Comparison of ENCODE assay signal across 8 mouse cellular contexts in genomic region chr4:156188811-156189323, GRCm38 (mm10). TPM values are rescaled to one million over a fixed set of nuclear protein-coding genes. Genes with fewer than 3 reads are reported as not detected.
DNase-seq lines count a peak whose midpoint lies in the region; ATAC-seq and TF ChIP-seq lines count a peak whose summit lies in the region.

No protein-coding gene starts in this region.

- no peak for TF ChIP-seq CTCF in hindbrain, postnatal 0 days (IDR thresholded peaks at IDR 0.05; ENCODE audit: low read depth)
- TF ChIP-seq CTCF in olfactory bulb, adult 2 months (IDR thresholded peaks at IDR 0.05; ENCODE audit: insufficient read depth, low read depth, low read length): no peak

- peaks cover 51% of the 10 kb centered on the region for H3K4me1 ChIP-seq in hindbrain, postnatal 0 days (ENCODE audit: insufficient read depth, low read length)
- H3K4me1 ChIP-seq in liver, embryonic 12.5 days: peaks cover 90% of the 10 kb centered on the region
- H3K4me1 ChIP-seq in olfactory bulb, adult 2 months (ENCODE audit: control insufficient read depth, insufficient read depth, low read length): peaks cover 43% of the 10 kb centered on the region

- no peak overlapping the region; the same call in 1 of the 2 replicates for H3K4me2 ChIP-seq in hindbrain, postnatal 0 days (ENCODE audit: low read depth, low read length)
- peak overlapping the region; percentile 5; the same call in 1 of the 2 replicates for H3K4me2 ChIP-seq in liver, embryonic 12.5 days

- no peaks in the 10 kb centered on the region for H3K27me3 ChIP-seq in hindbrain, postnatal 0 days (ENCODE audit: insufficient read depth, low read length)
- H3K27me3 ChIP-seq in liver, embryonic 12.5 days (replicated peaks): peaks cover 17% of the 10 kb centered on the region

- TF ChIP-seq POLR2A in olfactory bulb, adult 2 months (IDR thresholded peaks at IDR 0.05; ENCODE audit: insufficient read depth, low read depth, low read length): no peak

- H3K36me3 ChIP-seq in hindbrain, postnatal 0 days (ENCODE audit: insufficient read depth, low read length): 0 out of 2 replicates have a peak, but pooled peaks cover 5% of the 10 kb centered on the region
- peaks cover 23% of the 10 kb centered on the region; the same call in 1 of the 2 replicates for H3K36me3 ChIP-seq in liver, embryonic 12.5 days

- no peak overlapping the region for H3K9ac ChIP-seq in hindbrain, postnatal 0 days (replicated peaks; ENCODE audit: low read length)
- no peak overlapping the region for H3K9ac ChIP-seq in liver, embryonic 12.5 days

- H3K9me3 ChIP-seq in hindbrain, postnatal 0 days (ENCODE audit: low read length): no peaks in the 10 kb centered on the region
- H3K9me3 ChIP-seq in liver, embryonic 12.5 days (replicated peaks): no peaks in the 10 kb centered on the region

- H3K4me3 ChIP-seq in hindbrain, postnatal 0 days (ENCODE audit: low read length): no peak overlapping the region
- no peak overlapping the region for H3K4me3 ChIP-seq in liver, embryonic 12.5 days
- no peak overlapping the region for H3K4me3 ChIP-seq in olfactory bulb, adult 2 months (ENCODE audit: insufficient read depth, low read depth, low read length)

- peak overlapping the region; percentile 41 for H3K27ac ChIP-seq in hindbrain, postnatal 0 days
- H3K27ac ChIP-seq in liver, embryonic 12.5 days: peak overlapping the region; percentile 53; the same call in 1 of the 2 replicates
- peak overlapping the region; percentile 50 for H3K27ac ChIP-seq in olfactory bulb, adult 2 months (ENCODE audit: insufficient read depth, low read depth, low read length)

- 21% methylated on average over 6 of the region's 6 CpGs for WGBS in hindbrain, postnatal 0 days
- WGBS in liver, embryonic 12.5 days (ENCODE audit: insufficient replicate concordance): 48% methylated on average over 6 of the region's 6 CpGs
- WGBS in olfactory bulb, adult 2 months: 51% methylated on average over 6 of the region's 6 CpGs

- DNase-seq in cerebellum, postnatal 25 days: peak; percentile 34 to 63
- peak; percentile 65 for DNase-seq in embryo, embryonic 9.5 days (ENCODE audit: extremely low spot score)
- peak; percentile 68 for DNase-seq in hindbrain, postnatal 0 days (ENCODE audit: low spot score)
- DNase-seq in adrenal gland, postnatal 10 days: no peak

- ATAC-seq in cerebellum, adult (ENCODE audit: insufficient number of reproducible peaks, low FRiP score, low TSS enrichment): no peak
- ATAC-seq in hindbrain, postnatal 0 days: peak; percentile 47
- ATAC-seq in liver, embryonic 12.5 days: no peak
- no peak for ATAC-seq in CD4-positive, CD25-positive, alpha-beta regulatory T cell, adult 4 months

RNA-seq across cellular contexts. Expression of gene Agrn, which starts 8.4 kb away (rescaled TPM):
- total RNA-seq in hindbrain, postnatal 0 days (2014; rRNA removed): 273 and 295 TPM in 2 replicates
- polyA plus RNA-seq in hindbrain, postnatal 0 days (2015; fragmentation: Nextera tagmentation; extraction: Ambion mirVana): 58.6 and 63.0 TPM in 2 replicates
- polyA plus RNA-seq in liver, embryonic 12.5 days (2016; fragmentation: Nextera tagmentation; extraction: Ambion mirVana): 16.1 and 17.8 TPM in 2 replicates
- polyA plus RNA-seq in olfactory bulb, adult 2 months (2012; ENCODE audit: insufficient read depth, insufficient read length, low replicate concordance, missing spikeins): not detected in 2 replicates
- polyA plus RNA-seq in CD4-positive, CD25-positive, alpha-beta regulatory T cell, adult 4 months (2017; shearing (Covaris generic)): 1 to 10 TPM; 3.6 to 3.9 TPM
- total RNA-seq in adrenal gland, postnatal 10 days (2021): 10 to 100 TPM; 59.6 to 82.4 TPM

RNA-seq across cellular contexts. Expression of gene Isg15, which starts 11.8 kb away (rescaled TPM):
- 1.6 and 3.2 TPM in 2 replicates for total RNA-seq in hindbrain, postnatal 0 days (2014; rRNA removed)
- polyA plus RNA-seq in hindbrain, postnatal 0 days (2015; fragmentation: Nextera tagmentation; extraction: Ambion mirVana): 4.5 and 5.2 TPM in 2 replicates
- polyA plus RNA-seq in liver, embryonic 12.5 days (2016; fragmentation: Nextera tagmentation; extraction: Ambion mirVana): 2.6 and 3.2 TPM in 2 replicates
- polyA plus RNA-seq in olfactory bulb, adult 2 months (2012; ENCODE audit: insufficient read depth, insufficient read length, low replicate concordance, missing spikeins): not detected in 2 replicates
- polyA plus RNA-seq in CD4-positive, CD25-positive, alpha-beta regulatory T cell, adult 4 months (2017; shearing (Covaris generic)): 10 to 100 TPM; 49.3 to 70.2 TPM
- 1 to 10 TPM; 1.6 to 2.2 TPM for total RNA-seq in adrenal gland, postnatal 10 days (2021)

RNA-seq across cellular contexts. Expression of gene AW011738, which starts 14.2 kb away (rescaled TPM):
- 4.6 and 5.0 TPM in 2 replicates for total RNA-seq in hindbrain, postnatal 0 days (2014; rRNA removed)
- 3.7 and 4.0 TPM in 2 replicates for polyA plus RNA-seq in hindbrain, postnatal 0 days (2015; fragmentation: Nextera tagmentation; extraction: Ambion mirVana)
- polyA plus RNA-seq in liver, embryonic 12.5 days (2016; fragmentation: Nextera tagmentation; extraction: Ambion mirVana): 1.3 and 1.4 TPM in 2 replicates
- not detected in 2 replicates for polyA plus RNA-seq in olfactory bulb, adult 2 months (2012; ENCODE audit: insufficient read depth, insufficient read length, low replicate concordance, missing spikeins)
- polyA plus RNA-seq in CD4-positive, CD25-positive, alpha-beta regulatory T cell, adult 4 months (2017; shearing (Covaris generic)): 10 to 100 TPM in 1 of 2 experiments, 1 to 10 TPM in 1; 8.0 to 10.5 TPM
- 1 to 10 TPM; 2.6 to 3.5 TPM for total RNA-seq in adrenal gland, postnatal 10 days (2021)

RNA-seq across cellular contexts. Expression of gene Perm1, which starts 26.8 kb away (rescaled TPM):
- total RNA-seq in hindbrain, postnatal 0 days (2014; rRNA removed): 1.6 and 1.7 TPM in 2 replicates
- polyA plus RNA-seq in hindbrain, postnatal 0 days (2015; fragmentation: Nextera tagmentation; extraction: Ambion mirVana): 1.2 and 1.3 TPM in 2 replicates
- polyA plus RNA-seq in liver, embryonic 12.5 days (2016; fragmentation: Nextera tagmentation; extraction: Ambion mirVana): 0.12 TPM in 2 replicates
- not detected in 2 replicates for polyA plus RNA-seq in olfactory bulb, adult 2 months (2012; ENCODE audit: insufficient read depth, insufficient read length, low replicate concordance, missing spikeins)
- 1 to 10 TPM in 1 of 2 experiments, under 1 TPM in 1; 0.86 to 1.4 TPM for polyA plus RNA-seq in CD4-positive, CD25-positive, alpha-beta regulatory T cell, adult 4 months (2017; shearing (Covaris generic))
- total RNA-seq in adrenal gland, postnatal 10 days (2021): 10 to 100 TPM in 1 of 2 experiments, 1 to 10 TPM in 1; 9.8 to 28.4 TPM

RNA-seq across cellular contexts. Expression of gene Plekhn1, which starts 45.8 kb away (rescaled TPM):
- total RNA-seq in hindbrain, postnatal 0 days (2014; rRNA removed): 52.9 and 55.3 TPM in 2 replicates
- polyA plus RNA-seq in hindbrain, postnatal 0 days (2015; fragmentation: Nextera tagmentation; extraction: Ambion mirVana): 19.6 and 19.7 TPM in 2 replicates
- 7.2 TPM in 2 replicates for polyA plus RNA-seq in liver, embryonic 12.5 days (2016; fragmentation: Nextera tagmentation; extraction: Ambion mirVana)
- 117 TPM in 1 of 2 replicates, not detected in the other for polyA plus RNA-seq in olfactory bulb, adult 2 months (2012; ENCODE audit: insufficient read depth, insufficient read length, low replicate concordance, missing spikeins)
- 1 to 10 TPM; 8.3 to 9.0 TPM for polyA plus RNA-seq in CD4-positive, CD25-positive, alpha-beta regulatory T cell, adult 4 months (2017; shearing (Covaris generic))
- total RNA-seq in adrenal gland, postnatal 10 days (2021): 10 to 100 TPM; 13.3 to 20.3 TPM
